Mouse (Mus musculus) kidney, adult 2 months (tissue): ENCODE measurements around the gene Rcn3.

Source experiments
- CTCF ChIP-seq: fragments of 200-500 bp; conservative IDR thresholded peaks from 2 replicates; pipeline ENCODE4 v1.5.1; 2011; ENCODE audit warnings: low read depth, mild to moderate bottlenecking, control low read depth, low read length, moderate library complexity, mixed read lengths; ENCODE audit not compliant: insufficient read depth, insufficient read length
- POLR2A ChIP-seq: fragments of 200-500 bp; IDR thresholded peaks from one replicate; pipeline ENCODE4 v1.6.1; 2011; ENCODE audit warnings: low read depth, low read length, control low read depth

- TF ChIP-seq CTCF: no peak
- no peak for TF ChIP-seq POLR2A
Measured at GRCm38 (mm10) chr7:45131850-45132249, 39.8 kb upstream of the Rcn3 start.
